Mouse (Mus musculus): ENCODE measurements around the gene B4galnt2.
A peak's percentile ranks its signal among the peaks of the same experiment; 100 is the strongest.
"Not testable (repeated sequence)": the region's sequence is repeated elsewhere in the genome, so short reads cannot be mapped to it uniquely, and the experiment has no call there.

The B4galnt2 gene

GRCm38 (mm10) chr11:95890462-95891051 lies 24.1 kb downstream of the B4galnt2 start:
- no peak for DNase-seq

GRCm38 (mm10) chr11:95879861-95880260 lies 34.8 kb downstream of the B4galnt2 start:
- not testable (repeated sequence) for DNase-seq

- DNase-seq, result peak; percentile 55
Observed at GRCm38 (mm10) chr11:95876296-95876695, 38.4 kb downstream of the B4galnt2 start.

GRCm38 (mm10) chr11:95875804-95876203 lies 38.9 kb downstream of the B4galnt2 start:
- DNase-seq, result no peak

- DNase-seq, result no peak
Observed at GRCm38 (mm10) chr11:95869918-95870470, 44.7 kb downstream of the B4galnt2 start.

- no peak for DNase-seq
Observed at GRCm38 (mm10) chr11:95869442-95869841, 45.2 kb downstream of the B4galnt2 start.

GRCm38 (mm10) chr11:95861397-95861796 lies 53.3 kb downstream of the B4galnt2 start:
- no peak for DNase-seq

- DNase-seq, result no peak
Observed at GRCm38 (mm10) chr11:95860071-95860490, 54.6 kb downstream of the B4galnt2 start.

GRCm38 (mm10) chr11:95859468-95859855 lies 55.2 kb downstream of the B4galnt2 start:
- DNase-seq, result no peak

- peak; percentile 98 for DNase-seq
Observed at GRCm38 (mm10) chr11:95858528-95859467, 55.9 kb downstream of the B4galnt2 start.

GRCm38 (mm10) chr11:95857716-95858527 lies 56.8 kb downstream of the B4galnt2 start:
- DNase-seq, result no peak

GRCm38 (mm10) chr11:95857306-95857705 lies 57.4 kb downstream of the B4galnt2 start:
- no peak for DNase-seq

- peak; percentile 82 for DNase-seq
Observed at GRCm38 (mm10) chr11:95853684-95854083, 61.0 kb downstream of the B4galnt2 start.

GRCm38 (mm10) chr11:95850898-95851297 lies 63.8 kb downstream of the B4galnt2 start:
- no peak for DNase-seq

- DNase-seq, result no peak
Observed at GRCm38 (mm10) chr11:95844935-95845334, 69.8 kb downstream of the B4galnt2 start.

- DNase-seq, result no peak
Observed at GRCm38 (mm10) chr11:95843421-95843950, 71.2 kb downstream of the B4galnt2 start.

- no peak for DNase-seq
Observed at GRCm38 (mm10) chr11:95842953-95843352, 71.7 kb downstream of the B4galnt2 start.

GRCm38 (mm10) chr11:95842074-95842681 lies 72.5 kb downstream of the B4galnt2 start, which contains the start of gene Abi3:
TSS of gene Abi3 (minus strand) at chr11:95842476.
- peak; percentile 75 for DNase-seq

GRCm38 (mm10) chr11:95841498-95841830 lies 73.2 kb downstream of the B4galnt2 start:
- DNase-seq, result no peak

- DNase-seq, result no peak
Observed at GRCm38 (mm10) chr11:95840694-95841497, 73.8 kb downstream of the B4galnt2 start.
